Mouse (Mus musculus) cortical plate, adult 2 months (tissue): ENCODE measurements around the gene Ablim1. TPM values are rescaled to one million over a fixed set of nuclear protein-coding genes. Genes with fewer than 3 reads are reported as not detected.

Experiments used
- H3K27ac ChIP-seq: fragments of 200-500 bp; 2 replicates; pipeline ENCODE4 v1.5.1; 2012; ENCODE audit warnings: low read length, control low read depth, inconsistent platforms; ENCODE audit not compliant: insufficient read depth
- H3K4me1 ChIP-seq: fragments of 200-500 bp; 2 replicates; pipeline ENCODE4 v1.6.1; 2011; ENCODE audit warnings: low read length; ENCODE audit not compliant: control insufficient read depth, insufficient read depth
- H3K4me3 ChIP-seq: fragments of 200-500 bp; 2 replicates; pipeline ENCODE4 v1.5.1; 2011; ENCODE audit warnings: mild to moderate bottlenecking, low read length, control low read depth; ENCODE audit not compliant: insufficient read depth
- CTCF ChIP-seq: fragments of 200-500 bp; IDR thresholded peaks from 2 replicates; pipeline ENCODE4 v1.5.1; 2011; ENCODE audit warnings: mild to moderate bottlenecking, control low read depth, low read length; ENCODE audit not compliant: insufficient read depth; ENCODE audit errors: extremely low read depth
- POLR2A ChIP-seq: fragments of 200-500 bp; IDR thresholded peaks from 2 replicates; pipeline ENCODE4 v1.6.1; 2011; ENCODE audit warnings: mild to moderate bottlenecking, low read length, control low read depth; ENCODE audit not compliant: insufficient read depth; ENCODE audit errors: extremely low read depth
- polyA plus RNA-seq: library from polyadenylated mRNA; depleted of rRNA; stranded (reverse); fragments of >200 nt; gene quantifications from 2 replicates; pipeline ENCODE4 v1.2.3, GENCODE M21; 2012

The Ablim1 gene
- polyA plus RNA-seq, 1 experiment: 50.0 TPM

GRCm38 (mm10) chr19:57123503-57124137, 191.1 kb downstream of the Ablim1 start:
- Histone ChIP-seq H3K27ac (peak overlapping the region; percentile 69), H3K4me3 (no peak overlapping the region), H3K4me1 (peaks cover 2% of the 10 kb centered on the region)
- TF ChIP-seq CTCF (no peak), POLR2A (no peak)

GRCm38 (mm10) chr19:57122261-57122660, 192.5 kb downstream of the Ablim1 start:
- TF ChIP-seq CTCF (no peak), POLR2A (no peak)
- no peak overlapping the region for H3K27ac ChIP-seq
- no peak overlapping the region for H3K4me3 ChIP-seq
- peaks cover 2% of the 10 kb centered on the region for H3K4me1 ChIP-seq

GRCm38 (mm10) chr19:57121036-57121435, 193.7 kb downstream of the Ablim1 start:
- Histone ChIP-seq H3K4me3 (no peak overlapping the region), H3K27ac (no peak overlapping the region), H3K4me1 (peaks cover 2% of the 10 kb centered on the region)
- TF ChIP-seq CTCF (no peak), POLR2A (no peak)

GRCm38 (mm10) chr19:57119661-57120060, 195.1 kb downstream of the Ablim1 start:
- Histone ChIP-seq H3K4me1 (peaks cover 2% of the 10 kb centered on the region), H3K4me3 (no peak overlapping the region), H3K27ac (no peak overlapping the region; the same call in 1 of the 2 replicates)
- TF ChIP-seq POLR2A (no peak), CTCF (no peak)

- H3K4me3 ChIP-seq: peak overlapping the region; percentile 17
- peak; percentile 61; the same call in 1 of the 2 replicates for TF ChIP-seq POLR2A
- no peak for TF ChIP-seq CTCF
- peaks cover 2% of the 10 kb centered on the region for H3K4me1 ChIP-seq
- H3K27ac ChIP-seq: peak overlapping the region; percentile 57
Measured at GRCm38 (mm10) chr19:57118785-57119565, 195.7 kb downstream of the Ablim1 start.

GRCm38 (mm10) chr19:57117751-57118150, 197.0 kb downstream of the Ablim1 start:
- Histone ChIP-seq H3K4me1 (peaks cover 2% of the 10 kb centered on the region), H3K4me3 (peak overlapping the region; percentile 17), H3K27ac (peak overlapping the region; percentile 33; the same call in 1 of the 2 replicates)
- no peak for TF ChIP-seq POLR2A
- TF ChIP-seq CTCF: no peak

- TF ChIP-seq POLR2A (no peak), CTCF (no peak)
- Histone ChIP-seq H3K4me3 (peak overlapping the region; percentile 17; the same call in 1 of the 2 replicates), H3K4me1 (peaks cover 2% of the 10 kb centered on the region), H3K27ac (peak overlapping the region; percentile 14)
Measured at GRCm38 (mm10) chr19:57116871-57117501, 197.7 kb downstream of the Ablim1 start.

GRCm38 (mm10) chr19:57115670-57116069, 199.0 kb downstream of the Ablim1 start:
- Histone ChIP-seq H3K4me3 (no peak overlapping the region), H3K4me1 (peaks cover 2% of the 10 kb centered on the region), H3K27ac (no peak overlapping the region)
- TF ChIP-seq CTCF: no peak
- TF ChIP-seq POLR2A: no peak

- TF ChIP-seq POLR2A: no peak
- TF ChIP-seq CTCF: no peak
- Histone ChIP-seq H3K27ac (no peak overlapping the region), H3K4me3 (no peak overlapping the region), H3K4me1 (peaks cover 2% of the 10 kb centered on the region)
Measured at GRCm38 (mm10) chr19:57114951-57115350, 199.8 kb downstream of the Ablim1 start.
